Mouse (Mus musculus) bone marrow macrophage, adult 2 months (primary cell): ENCODE results near the gene Anln. TPM values are rescaled to one million over a fixed set of nuclear protein-coding genes. Genes with fewer than 3 reads are reported as not detected.

Source experiments
- H3K27ac ChIP-seq: 2 replicates; pipeline ENCODE4 v1.5.1; 2012; ENCODE audit warnings: low read depth, low read length; ENCODE audit not compliant: insufficient read depth
- H3K4me1 ChIP-seq: 2 replicates; pipeline ENCODE4 v1.6.1; 2012; ENCODE audit warnings: low read length; ENCODE audit not compliant: control insufficient read depth, insufficient read depth
- H3K4me3 ChIP-seq: 2 replicates; pipeline ENCODE4 v1.5.1; 2012; ENCODE audit warnings: mild to moderate bottlenecking, low read length, moderate library complexity; ENCODE audit not compliant: insufficient read depth
- CTCF ChIP-seq: IDR thresholded peaks from 2 replicates; pipeline ENCODE4 v1.5.1; 2012; ENCODE audit warnings: low read depth, mild to moderate bottlenecking, low read length, moderate library complexity
- POLR2A ChIP-seq: IDR thresholded peaks from 2 replicates; pipeline ENCODE4 v1.6.1; 2012; ENCODE audit warnings: mild to moderate bottlenecking, low read depth, low read length, borderline replicate concordance
- polyA plus RNA-seq: library from polyadenylated mRNA; stranded (reverse); fragments of >200 nt; gene quantifications from 2 replicates; pipeline ENCODE4 v1.2.4, GENCODE M21; 2012; ENCODE audit not compliant: missing spikeins, insufficient read depth, insufficient read length

Anln gene
- polyA plus RNA-seq, 1 experiment: 34.5 TPM

DNA sequence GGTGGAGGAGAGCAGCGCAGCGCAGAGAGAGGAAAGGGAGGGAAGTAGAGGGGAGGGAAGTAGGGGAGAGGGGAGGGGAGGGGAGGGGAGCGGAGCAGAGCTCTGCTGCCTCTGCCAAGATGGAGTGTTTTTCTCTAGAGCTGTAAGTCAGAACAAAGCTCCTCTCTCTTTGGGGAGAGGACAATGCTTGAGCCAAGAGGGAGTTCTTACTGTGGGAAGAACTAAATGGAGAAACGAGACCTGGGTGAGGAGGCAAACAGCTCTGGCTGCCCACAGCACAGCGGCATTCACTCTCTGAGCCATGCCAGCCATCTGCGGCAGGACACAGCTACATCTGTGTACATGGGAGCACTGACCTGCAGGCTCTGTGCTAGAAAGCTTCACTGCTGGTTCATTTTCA is 21.0 kb downstream of the Anln start:
- Histone ChIP-seq H3K4me1 (peaks cover 33% of the 10 kb centered on the region), H3K4me3 (peak overlapping the region; percentile 1; the same call in 1 of the 2 replicates), H3K27ac (peak overlapping the region; percentile 67)
- TF ChIP-seq POLR2A (no peak), CTCF (no peak)

DNA sequence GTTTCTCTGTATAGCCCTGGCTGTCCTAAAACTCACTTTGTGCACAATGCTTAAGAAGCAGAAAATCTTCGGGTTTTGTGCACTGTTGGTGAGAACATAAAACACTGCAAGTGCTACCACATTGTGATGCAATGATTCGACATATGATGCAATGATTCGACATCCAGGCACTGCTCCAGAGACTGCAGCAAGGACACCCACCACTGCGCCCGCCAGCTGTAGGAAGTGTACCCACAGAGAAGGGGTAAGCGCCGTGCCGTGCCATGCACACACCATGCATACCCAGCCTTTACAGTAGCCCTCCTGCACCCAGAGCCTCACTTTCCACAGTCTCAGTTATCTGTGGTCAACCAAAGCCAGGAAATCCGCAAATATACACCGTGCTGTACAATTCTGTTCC is 22.4 kb downstream of the Anln start:
- Histone ChIP-seq H3K4me3 (no peak overlapping the region), H3K4me1 (peaks cover 33% of the 10 kb centered on the region), H3K27ac (0 out of 2 replicates have a peak overlapping the region, but pooled peaks have one; percentile 24)
- TF ChIP-seq CTCF (no peak), POLR2A (no peak)

DNA sequence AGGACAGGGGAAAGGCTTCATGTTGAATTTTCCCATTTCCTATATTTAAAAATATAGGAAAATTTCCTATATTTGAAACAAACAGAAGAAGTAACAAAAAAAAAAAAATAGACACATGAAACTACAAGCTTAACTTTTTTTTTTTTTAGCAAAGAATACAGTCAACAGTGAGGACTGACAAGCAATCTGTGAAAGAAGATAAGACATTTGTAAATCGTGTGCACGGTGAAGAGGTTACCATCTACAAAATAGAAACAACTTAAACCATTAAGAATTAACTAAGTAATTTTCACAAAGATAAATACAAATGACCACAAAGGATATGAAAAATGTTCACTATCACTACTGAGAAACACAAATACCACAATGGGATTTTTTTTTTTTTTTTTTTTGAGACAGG is 22.8 kb downstream of the Anln start:
- TF ChIP-seq POLR2A (no peak), CTCF (no peak)
- peaks cover 33% of the 10 kb centered on the region for H3K4me1 ChIP-seq

DNA sequence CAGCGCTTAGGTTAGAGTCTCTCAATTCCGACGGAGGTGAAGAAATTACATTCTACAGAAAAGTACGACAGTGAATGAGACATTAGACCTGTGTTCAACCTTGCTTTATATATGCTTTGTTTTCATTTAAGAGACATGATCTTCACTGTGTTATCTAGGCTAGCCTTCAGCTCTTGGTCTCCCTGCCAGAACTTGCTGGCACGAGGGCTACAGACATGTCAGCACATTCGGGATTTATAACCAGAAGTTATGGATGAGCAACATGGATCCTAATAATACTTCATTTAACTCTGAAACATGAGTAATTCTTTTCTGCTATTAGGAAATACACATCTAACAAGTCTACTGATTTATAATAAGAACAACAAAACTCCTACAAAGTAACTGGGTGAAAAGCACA is 28.1 kb downstream of the Anln start:
- Histone ChIP-seq H3K27ac (no peak overlapping the region), H3K4me3 (no peak overlapping the region), H3K4me1 (peaks cover 6% of the 10 kb centered on the region)
- TF ChIP-seq CTCF (no peak), POLR2A (no peak)

More for the DNA sequence above, 22.8 kb downstream of the Anln start:
- no peak overlapping the region for H3K4me3 ChIP-seq
- no peak overlapping the region for H3K27ac ChIP-seq

DNA sequence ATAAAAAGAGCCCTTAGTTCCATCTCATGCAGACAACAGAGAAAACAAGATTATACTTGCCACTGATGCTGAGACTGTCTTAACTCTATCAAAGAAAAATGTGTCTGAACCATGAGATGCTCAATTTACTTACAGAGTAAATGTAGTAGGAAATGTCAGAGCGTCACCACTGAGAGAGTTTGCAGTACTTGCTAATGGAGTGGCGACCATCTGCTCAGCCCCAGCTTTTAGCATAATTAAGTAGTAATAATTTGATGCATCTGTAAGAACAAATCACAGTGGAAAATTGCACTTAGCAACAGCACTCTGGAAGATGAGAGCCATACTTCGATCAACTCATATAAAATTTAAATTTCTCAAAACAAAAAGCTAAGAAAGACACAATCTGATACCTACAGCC is 33.1 kb downstream of the Anln start:
- Histone ChIP-seq H3K27ac (no peak overlapping the region), H3K4me3 (no peak overlapping the region), H3K4me1 (no peaks in the 10 kb centered on the region)
- TF ChIP-seq CTCF (no peak), POLR2A (no peak)

DNA sequence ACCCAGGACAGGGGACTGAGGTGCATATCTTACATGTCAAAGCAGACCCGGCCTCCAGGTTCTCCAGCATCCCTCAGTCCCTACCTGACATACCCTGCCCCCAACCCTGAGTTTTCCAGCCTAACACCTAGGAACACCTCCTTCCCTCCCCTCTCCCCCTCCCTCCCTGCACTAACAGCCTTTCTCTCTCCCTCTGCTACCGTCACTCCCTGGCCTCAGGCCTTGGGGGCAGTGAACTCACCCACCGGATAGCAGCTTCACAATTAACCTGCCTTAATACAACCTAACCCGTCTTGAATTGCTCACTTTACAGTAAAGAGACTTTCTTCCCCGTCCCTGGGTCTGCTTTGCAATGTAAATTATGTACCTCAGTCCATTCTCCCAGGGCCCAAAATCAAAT is 35.1 kb downstream of the Anln start:
- TF ChIP-seq CTCF (no peak), POLR2A (no peak)
- Histone ChIP-seq H3K4me1 (no peaks in the 10 kb centered on the region), H3K27ac (no peak overlapping the region), H3K4me3 (no peak overlapping the region)

DNA sequence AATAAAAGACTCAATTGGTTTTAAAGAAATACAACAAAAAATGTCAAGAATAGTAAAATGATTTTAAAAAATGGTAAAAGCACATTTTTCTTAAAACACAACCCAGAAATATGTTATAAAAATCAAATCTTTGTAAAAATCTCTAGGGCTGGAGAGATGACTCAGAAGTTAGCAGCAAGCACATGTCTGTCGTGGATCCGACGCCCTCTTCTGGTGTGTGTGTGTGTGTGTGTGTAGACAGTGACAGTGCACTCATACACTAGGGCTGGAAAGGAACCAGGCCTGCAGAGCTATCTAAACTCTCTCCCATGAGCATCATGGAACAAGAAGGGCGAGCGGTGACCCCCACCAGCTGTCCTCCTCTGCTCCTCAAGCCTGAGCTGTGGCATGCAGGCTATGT is 35.5 kb downstream of the Anln start:
- H3K4me3 ChIP-seq: no peak overlapping the region
- no peak for TF ChIP-seq POLR2A
- no peak for TF ChIP-seq CTCF
- H3K27ac ChIP-seq: no peak overlapping the region
- H3K4me1 ChIP-seq: no peaks in the 10 kb centered on the region

DNA sequence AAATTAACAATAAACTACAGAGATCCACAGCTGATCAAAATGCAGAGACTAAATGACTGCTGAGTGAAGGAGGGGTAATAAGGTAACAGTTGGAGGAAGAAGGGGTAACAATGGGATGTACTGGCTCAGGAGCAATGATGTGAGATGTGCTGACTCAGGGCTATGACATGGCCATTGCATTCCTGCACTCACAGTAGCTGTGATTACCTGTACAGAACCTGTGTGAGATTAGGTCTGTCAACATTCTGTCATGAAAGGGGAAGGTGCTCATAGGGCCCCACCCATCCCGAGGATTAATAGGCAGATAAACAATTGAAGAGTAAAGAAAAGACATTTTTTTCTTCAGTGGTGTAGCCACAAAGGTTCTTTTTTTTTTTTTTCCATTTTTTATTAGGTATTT is 48.7 kb downstream of the Anln start:
- Histone ChIP-seq H3K27ac (no peak overlapping the region), H3K4me1 (peaks cover 18% of the 10 kb centered on the region), H3K4me3 (no peak overlapping the region)
- TF ChIP-seq POLR2A: no peak

DNA sequence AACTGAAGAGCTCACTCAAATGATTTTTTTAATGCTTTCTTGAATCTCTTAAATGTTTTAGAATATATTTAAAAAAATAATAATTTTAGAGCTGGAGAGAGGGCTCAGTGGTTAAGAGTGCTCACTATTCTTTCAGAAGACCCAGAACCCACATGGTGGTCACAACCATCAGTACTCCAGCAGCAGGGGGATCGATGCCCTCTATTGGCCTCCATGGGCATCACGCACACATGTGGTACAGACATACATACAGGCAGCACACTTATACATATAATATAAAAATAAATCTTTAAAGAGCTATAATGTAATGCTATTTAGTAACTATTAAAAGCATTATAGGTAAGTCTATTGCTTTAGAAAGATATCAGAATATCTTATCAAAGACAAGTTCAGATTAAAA is 51.8 kb downstream of the Anln start:
- H3K27ac ChIP-seq: no peak overlapping the region
- no peak for TF ChIP-seq POLR2A

DNA sequence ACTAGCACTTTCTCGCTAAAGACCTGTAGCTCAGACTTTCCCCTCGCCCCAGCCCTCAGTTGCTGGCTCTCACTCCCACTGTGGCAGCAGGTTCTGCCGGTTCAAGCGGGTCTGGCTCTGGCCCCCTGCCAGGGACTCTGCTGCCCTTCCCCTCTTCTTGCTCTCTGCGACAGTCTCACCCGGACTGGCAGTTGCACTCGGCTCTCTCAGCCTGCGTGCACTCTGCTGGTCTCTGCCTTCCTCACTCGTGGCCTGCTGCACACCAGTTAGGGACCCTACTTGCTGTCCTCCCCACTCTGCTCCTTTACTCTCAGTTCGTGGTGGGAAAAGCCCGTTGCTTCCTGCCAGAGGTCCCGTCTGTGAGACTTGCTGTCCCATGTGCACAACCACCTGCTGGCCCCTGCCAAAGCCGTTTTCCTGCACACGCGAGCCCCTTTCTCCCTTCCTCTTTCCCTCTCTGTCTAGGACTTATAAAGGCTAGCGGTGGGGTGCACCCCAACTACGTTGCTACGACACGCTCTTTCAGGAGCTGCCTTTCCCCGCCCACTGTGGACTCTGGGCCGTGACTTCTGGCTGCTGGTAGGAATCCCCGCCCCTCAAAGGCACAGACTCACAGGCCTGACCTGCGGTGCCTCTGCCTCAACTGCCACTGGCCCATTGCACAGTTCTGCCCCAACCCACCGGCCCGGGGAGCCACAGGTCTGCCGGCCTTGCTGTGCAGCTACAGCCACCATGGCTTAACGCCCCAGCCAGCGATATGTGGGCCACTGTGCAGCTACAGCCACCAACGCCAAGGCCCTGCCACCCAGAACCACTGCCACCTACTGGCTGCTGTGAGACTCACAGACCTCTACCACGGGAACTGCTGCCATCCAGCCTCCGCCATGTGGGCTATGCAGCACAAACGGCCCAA is 61.3 kb downstream of the Anln start:
- Histone ChIP-seq H3K27ac (peak overlapping the region; percentile 43), H3K4me3 (peak overlapping the region; percentile 62), H3K4me1 (peaks cover 8% of the 10 kb centered on the region)
- TF ChIP-seq POLR2A (no peak), CTCF (peak; percentile 81)

More for the DNA sequence above, 51.8 kb downstream of the Anln start:
- Histone ChIP-seq H3K4me1 (peaks cover 7% of the 10 kb centered on the region), H3K4me3 (no peak overlapping the region)
